Mouse (Mus musculus) heart, embryonic 12.5 days (tissue): Measurements from ENCODE around the gene Dynlrb2. TPM values are rescaled to one million over a fixed set of nuclear protein-coding genes. Genes with fewer than 3 reads are reported as not detected.

ENCODE experiments used
- ATAC-seq: fragments of 200-750 bp; cut with Nextera tagmentation; 2 replicates; pipeline ENCODE4 v1.8.0; 2017; ENCODE audit warnings: moderate TSS enrichment, moderate library complexity; ENCODE audit not compliant: insufficient number of reproducible peaks, low FRiP score
- H3K27ac ChIP-seq: fragments of 300-500 bp; sonication (generic); 2 replicates; pipeline ENCODE4 v1.5.1; 2016; ENCODE audit warnings: mild to moderate bottlenecking, moderate library complexity; ENCODE audit not compliant: poor library complexity, severe bottlenecking
- H3K27me3 ChIP-seq: fragments of 300-500 bp; sonication (generic); replicated peaks from 2 replicates; pipeline ENCODE4 v1.6.1; 2016; ENCODE audit warnings: mild to moderate bottlenecking, moderate library complexity
- H3K36me3 ChIP-seq: fragments of 300-500 bp; sonication (generic); 2 replicates; pipeline ENCODE4 v1.6.1; 2016; ENCODE audit warnings: mild to moderate bottlenecking, moderate library complexity
- H3K4me1 ChIP-seq: fragments of 300-500 bp; sonication (generic); replicated peaks from 2 replicates; pipeline ENCODE4 v1.6.1; 2016; ENCODE audit warnings: mild to moderate bottlenecking
- H3K4me2 ChIP-seq: fragments of 300-500 bp; sonication (generic); 2 replicates; pipeline ENCODE4 v1.6.1; 2016; ENCODE audit warnings: mild to moderate bottlenecking, moderate library complexity
- H3K4me3 ChIP-seq: fragments of 300-500 bp; sonication (generic); 2 replicates; pipeline ENCODE4 v1.5.1; 2016; ENCODE audit warnings: mild to moderate bottlenecking
- H3K9ac ChIP-seq: fragments of 300-500 bp; sonication (generic); 2 replicates; pipeline ENCODE4 v1.6.1; 2016; ENCODE audit warnings: mild to moderate bottlenecking, moderate library complexity
- H3K9me3 ChIP-seq: fragments of 300-500 bp; sonication (generic); replicated peaks from 2 replicates; pipeline ENCODE4 v1.6.1; 2016; ENCODE audit warnings: mild to moderate bottlenecking, moderate library complexity
- WGBS: fragments of 180-500 bp; shearing (Covaris S2); methylation state at CpG from one replicate; pipeline ENCODE4 v1.1.7; 2016; 5-methylcytosine and 5-hydroxymethylcytosine counted together
- polyA plus RNA-seq: library from polyadenylated mRNA; unstranded; fragments of >200 nt; fragmentation: Nextera tagmentation; extraction: Ambion mirVana; gene quantifications from 2 replicates; pipeline ENCODE4 v1.2.1, GENCODE M21; 2016

Dynlrb2 gene
- polyA plus RNA-seq = not detected in 2 replicates

DNA sequence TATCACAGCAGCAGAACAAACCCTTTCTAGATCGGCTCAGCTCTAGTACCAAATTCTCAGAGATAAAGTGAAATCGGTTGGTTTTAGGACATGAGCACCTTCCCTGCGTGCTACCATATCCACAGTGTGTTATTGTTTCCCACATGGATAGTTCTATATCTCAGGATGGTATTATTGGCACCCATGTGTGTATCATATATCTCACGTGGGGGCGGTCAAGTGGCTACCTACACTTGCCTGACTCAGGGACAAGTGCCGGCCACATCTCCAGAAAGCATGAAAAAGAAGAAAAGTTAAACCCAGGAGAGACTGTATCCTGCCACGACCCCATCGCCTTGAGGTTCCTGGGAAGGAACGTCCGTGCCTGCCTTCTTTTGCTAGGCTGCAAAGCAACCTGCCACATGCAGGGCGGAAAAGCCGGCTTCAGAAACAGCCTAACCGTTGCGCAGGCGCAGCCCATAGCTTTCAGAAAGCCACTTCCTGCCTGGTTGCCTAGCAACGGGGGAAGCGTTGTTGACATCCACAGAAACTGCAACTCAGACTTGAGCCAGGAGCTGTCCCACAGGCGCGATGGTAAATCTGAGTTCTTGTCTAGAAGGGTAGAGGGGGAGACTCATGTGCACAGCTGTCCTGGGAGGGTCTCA, at the start of gene Dynlrb2:
Gene Dynlrb2, plus strand, starts transcription at position 498 of the 644 bp plus-strand sequence.
- Histone ChIP-seq H3K36me3 (no peaks in the 10 kb centered on the region), H3K27me3 (no peaks in the 10 kb centered on the region), H3K9ac (peak within 1 kb of the TSS; percentile 57), H3K4me1 (no peaks in the 10 kb centered on the region), H3K27ac (no peak within 1 kb of the TSS), H3K4me3 (peak within 1 kb of the TSS; percentile 48), H3K4me2 (peak within 1 kb of the TSS; percentile 77), H3K9me3 (peaks cover 3% of the 10 kb centered on the region; the same call in 1 of the 2 replicates)
- WGBS = 4% methylated on average over 19 of the region's 19 CpGs
- peak; percentile 86 for ATAC-seq

DNA sequence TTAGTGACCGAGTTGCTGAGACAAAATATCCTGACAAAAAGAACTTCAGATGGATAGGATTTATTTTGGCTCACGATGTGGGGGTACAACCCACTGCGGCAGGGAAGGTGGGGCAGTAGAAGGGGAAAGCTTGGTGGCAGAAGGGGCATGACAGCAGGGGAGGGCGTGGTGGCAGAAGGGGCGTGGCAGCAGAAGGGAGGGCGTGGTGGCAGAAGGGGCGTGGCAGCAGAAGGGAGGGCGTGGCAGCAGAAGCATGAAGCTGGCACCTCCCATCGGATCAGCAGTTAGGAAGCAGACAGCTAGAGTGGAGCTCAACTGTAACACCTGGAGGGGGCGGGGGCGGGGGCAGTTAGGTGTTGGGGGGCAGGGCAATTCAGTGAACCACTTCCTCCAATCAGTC, 46.2 kb upstream of the Dynlrb2 start:
- H3K9me3 ChIP-seq = no peaks in the 10 kb centered on the region
- no peak overlapping the region for H3K4me3 ChIP-seq
- ATAC-seq = no peak
- H3K27me3 ChIP-seq = no peaks in the 10 kb centered on the region
- no peaks in the 10 kb centered on the region for H3K4me1 ChIP-seq
- H3K9ac ChIP-seq = no peak overlapping the region
- no peak overlapping the region for H3K27ac ChIP-seq
- no peak overlapping the region for H3K4me2 ChIP-seq
- H3K36me3 ChIP-seq = no peaks in the 10 kb centered on the region
- 74% methylated on average over 11 of the region's 11 CpGs for WGBS

DNA sequence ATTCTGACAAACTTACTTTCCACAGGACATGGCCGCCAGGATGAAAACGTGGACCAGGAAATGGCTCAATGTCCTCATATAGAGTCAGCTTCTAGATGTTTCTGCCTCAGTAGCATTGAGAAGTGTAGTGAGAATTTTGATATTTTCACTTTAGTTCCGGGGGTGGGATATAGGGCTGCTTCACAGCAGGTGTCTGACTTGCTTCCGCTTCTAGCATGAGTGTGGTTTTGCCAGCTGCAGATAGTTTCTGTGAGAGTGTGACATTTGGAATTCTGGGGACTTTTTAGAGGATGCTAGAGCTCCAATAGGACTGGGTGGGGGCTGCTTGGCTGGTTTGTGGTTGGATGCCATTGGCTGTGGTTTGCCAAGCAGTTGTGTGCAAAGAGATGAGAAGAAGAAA, 43.3 kb upstream of the Dynlrb2 start:
- Histone ChIP-seq H3K4me2 (no peak overlapping the region), H3K27ac (no peak overlapping the region), H3K4me1 (no peaks in the 10 kb centered on the region), H3K27me3 (no peaks in the 10 kb centered on the region), H3K9me3 (0 out of 2 replicates have a peak, but pooled peaks cover 3% of the 10 kb centered on the region), H3K9ac (no peak overlapping the region), H3K4me3 (no peak overlapping the region), H3K36me3 (no peaks in the 10 kb centered on the region)
- WGBS = 75% methylated on average over 4 of the region's 4 CpGs
- no peak for ATAC-seq

DNA sequence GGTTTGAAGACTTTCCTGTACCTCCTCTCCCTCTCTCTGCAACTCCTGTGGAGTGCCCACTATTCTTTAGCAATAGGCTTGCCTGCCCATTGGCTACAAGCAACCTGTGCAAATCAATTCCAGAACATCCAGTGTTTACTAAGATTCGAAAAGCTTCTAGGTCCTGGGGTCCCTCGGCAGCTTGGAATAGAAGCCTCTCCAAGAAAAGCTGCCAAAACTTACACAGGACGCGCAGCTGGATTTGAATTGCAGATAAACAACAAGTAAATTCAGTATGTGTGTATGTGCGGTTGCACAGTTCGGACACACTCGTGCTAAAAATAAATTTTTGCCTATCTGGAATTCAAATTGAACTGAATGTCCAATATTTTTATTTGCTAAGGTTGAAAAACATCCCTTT, 38.2 kb upstream of the Dynlrb2 start:
- Histone ChIP-seq H3K4me1 (no peaks in the 10 kb centered on the region), H3K4me2 (no peak overlapping the region), H3K9me3 (0 out of 2 replicates have a peak, but pooled peaks cover 3% of the 10 kb centered on the region), H3K36me3 (no peaks in the 10 kb centered on the region), H3K27me3 (no peaks in the 10 kb centered on the region), H3K27ac (no peak overlapping the region), H3K4me3 (no peak overlapping the region), H3K9ac (no peak overlapping the region)
- 74% methylated on average over 7 of the region's 7 CpGs for WGBS
- ATAC-seq = no peak

- Histone ChIP-seq H3K27ac (no peak overlapping the region), H3K9ac (no peak overlapping the region), H3K4me2 (no peak overlapping the region), H3K9me3 (0 out of 2 replicates have a peak, but pooled peaks cover 3% of the 10 kb centered on the region), H3K36me3 (no peaks in the 10 kb centered on the region), H3K4me3 (no peak overlapping the region), H3K4me1 (no peaks in the 10 kb centered on the region), H3K27me3 (no peaks in the 10 kb centered on the region)
- ATAC-seq = no peak
- 74% methylated on average over 1 of the region's 1 CpGs for WGBS
These were observed 37.7 kb upstream of the Dynlrb2 start for GRCm38 (mm10) chr8:116467027-116467426.

- Histone ChIP-seq H3K4me2 (no peak overlapping the region), H3K4me1 (no peaks in the 10 kb centered on the region), H3K9ac (no peak overlapping the region), H3K27ac (no peak overlapping the region), H3K27me3 (no peaks in the 10 kb centered on the region), H3K4me3 (no peak overlapping the region), H3K9me3 (no peaks in the 10 kb centered on the region), H3K36me3 (no peaks in the 10 kb centered on the region)
- 60% methylated on average over 9 of the region's 9 CpGs for WGBS
- ATAC-seq = no peak
These were observed 26.8 kb upstream of the Dynlrb2 start for GRCm38 (mm10) chr8:116477941-116478340.

- H3K9ac ChIP-seq = no peak overlapping the region
- H3K27me3 ChIP-seq = no peaks in the 10 kb centered on the region
These were observed 26.1 kb upstream of the Dynlrb2 start for GRCm38 (mm10) chr8:116478681-116479080.

GRCm38 (mm10) chr8:116480894-116481293, 23.9 kb upstream of the Dynlrb2 start:
- no peaks in the 10 kb centered on the region for H3K36me3 ChIP-seq
- 12% methylated on average over 7 of the region's 7 CpGs for WGBS
- no peaks in the 10 kb centered on the region for H3K9me3 ChIP-seq
- H3K4me2 ChIP-seq = 0 out of 2 replicates have a peak overlapping the region, but pooled peaks have one; percentile 7
- no peak overlapping the region for H3K9ac ChIP-seq
- H3K4me1 ChIP-seq = no peaks in the 10 kb centered on the region
- H3K27me3 ChIP-seq = no peaks in the 10 kb centered on the region
- ATAC-seq = no peak
- no peak overlapping the region for H3K27ac ChIP-seq
- no peak overlapping the region for H3K4me3 ChIP-seq

More at GRCm38 (mm10) chr8:116478681-116479080, 26.1 kb upstream of the Dynlrb2 start:
- Histone ChIP-seq H3K4me3 (no peak overlapping the region), H3K27ac (no peak overlapping the region), H3K9me3 (no peaks in the 10 kb centered on the region), H3K4me2 (no peak overlapping the region), H3K4me1 (no peaks in the 10 kb centered on the region), H3K36me3 (no peaks in the 10 kb centered on the region)
- ATAC-seq = no peak

- H3K9me3 ChIP-seq = no peaks in the 10 kb centered on the region
- no peak overlapping the region for H3K9ac ChIP-seq
- ATAC-seq = no peak
- H3K4me1 ChIP-seq = no peaks in the 10 kb centered on the region
- no peak overlapping the region for H3K4me2 ChIP-seq
- no peaks in the 10 kb centered on the region for H3K27me3 ChIP-seq
- H3K4me3 ChIP-seq = no peak overlapping the region
- no peak overlapping the region for H3K27ac ChIP-seq
- no peaks in the 10 kb centered on the region for H3K36me3 ChIP-seq
- WGBS = 55% methylated on average over 3 of the region's 3 CpGs
These were observed 22.0 kb upstream of the Dynlrb2 start for GRCm38 (mm10) chr8:116482738-116483137.

GRCm38 (mm10) chr8:116484087-116484486, 20.7 kb upstream of the Dynlrb2 start:
- H3K4me2 ChIP-seq = no peak overlapping the region

GRCm38 (mm10) chr8:116488546-116488945, 16.2 kb upstream of the Dynlrb2 start:
- H3K36me3 ChIP-seq = no peaks in the 10 kb centered on the region
- no peak for ATAC-seq
- H3K4me1 ChIP-seq = no peaks in the 10 kb centered on the region
- H3K27me3 ChIP-seq = no peaks in the 10 kb centered on the region
- no peak overlapping the region for H3K4me2 ChIP-seq
- WGBS = 73% methylated on average over 2 of the region's 2 CpGs
- no peak overlapping the region for H3K9ac ChIP-seq
- no peak overlapping the region for H3K4me3 ChIP-seq
- peaks cover 4% of the 10 kb centered on the region; the same call in 1 of the 2 replicates for H3K9me3 ChIP-seq
- H3K27ac ChIP-seq = no peak overlapping the region

More at GRCm38 (mm10) chr8:116484087-116484486, 20.7 kb upstream of the Dynlrb2 start:
- H3K9me3 ChIP-seq = peaks cover 4% of the 10 kb centered on the region; the same call in 1 of the 2 replicates
- ATAC-seq = no peak
- no peak overlapping the region for H3K9ac ChIP-seq
- H3K4me3 ChIP-seq = no peak overlapping the region
- H3K27me3 ChIP-seq = no peaks in the 10 kb centered on the region
- H3K27ac ChIP-seq = no peak overlapping the region
- no peaks in the 10 kb centered on the region for H3K4me1 ChIP-seq
- 36% methylated on average over 2 of the region's 2 CpGs for WGBS
- H3K36me3 ChIP-seq = no peaks in the 10 kb centered on the region
